Mouse (Mus musculus) T-helper 1 cell (primary cell): Measurements from ENCODE around the gene Fcho2.
"Not testable (repeated sequence)": the region's sequence is repeated elsewhere in the genome, so short reads cannot be mapped to it uniquely, and the experiment has no call there.

Source experiments
- in situ Hi-C: fragments of 300-600 bp; cut with MboI, MseI; formaldehyde crosslinking; loops from one replicate; pipeline ENCODE4 v1.15.1; 2025; ENCODE audit warnings: high pct_unique_total_duplicates

Fcho2 gene

DNA sequence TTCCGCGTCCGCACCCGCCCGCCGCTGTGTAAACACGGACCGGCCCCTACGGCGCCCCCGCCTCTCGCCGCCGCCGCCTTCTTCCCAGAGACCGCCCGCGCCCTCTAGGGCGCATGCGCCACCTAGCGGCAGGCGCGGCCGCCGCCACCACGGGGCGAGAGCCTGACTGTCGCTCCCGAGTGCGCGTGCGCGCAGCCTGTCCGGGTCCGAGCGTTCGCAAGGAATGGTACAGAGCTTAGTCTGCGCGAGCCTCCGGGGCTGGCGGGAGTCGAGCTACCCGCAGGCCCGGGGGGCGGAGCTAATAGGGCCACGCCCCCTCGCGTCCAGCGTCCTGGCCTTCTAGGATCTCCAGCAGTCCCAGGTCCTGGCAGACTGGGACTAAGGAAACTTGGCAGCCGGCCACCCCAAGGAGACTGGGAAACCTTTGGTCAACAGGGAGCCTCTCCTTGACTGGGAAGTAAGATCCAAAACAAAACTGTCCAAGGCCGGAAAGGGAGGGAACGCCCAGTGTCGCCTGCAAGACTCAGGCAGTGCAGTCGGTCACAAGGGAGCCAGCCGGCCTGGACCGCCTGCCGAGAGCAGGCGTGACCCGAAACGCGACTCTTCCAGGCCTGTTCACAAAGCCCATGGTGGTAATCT is at the start of gene Fcho2:
Gene Fcho2, minus strand, starts transcription at position 303 of the 639 bp plus-strand sequence.
- in situ Hi-C loops = no loop called here

- in situ Hi-C loops = loop anchor here (25.0 kb wide), 2 partner anchors 1232 to 1782 kb away; no protein-coding TSS in a partner anchor
Observed at GRCm38 (mm10) chr13:98855291-98855690, 40.0 kb upstream of the Fcho2 start.

DNA sequence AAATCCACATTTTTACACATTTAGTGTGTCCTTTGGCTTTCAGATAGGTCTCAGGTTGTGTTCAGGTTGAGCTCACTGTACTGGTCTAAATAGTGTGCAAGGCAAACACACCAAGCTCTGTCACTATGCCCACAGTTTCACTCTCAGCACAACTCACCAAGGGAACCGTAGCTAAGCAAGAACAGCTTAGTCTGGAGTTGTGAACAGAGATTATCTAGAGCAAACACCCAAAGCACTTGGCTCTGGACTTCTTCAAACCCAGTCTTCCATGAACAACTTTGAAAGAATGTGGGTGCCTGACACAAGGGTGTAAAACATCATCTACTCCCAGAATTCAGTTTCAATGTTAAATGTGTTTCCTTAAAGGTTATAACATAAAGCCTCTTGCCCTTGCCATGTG is 30.5 kb upstream of the Fcho2 start:
- in situ Hi-C loops = no loop called here

DNA sequence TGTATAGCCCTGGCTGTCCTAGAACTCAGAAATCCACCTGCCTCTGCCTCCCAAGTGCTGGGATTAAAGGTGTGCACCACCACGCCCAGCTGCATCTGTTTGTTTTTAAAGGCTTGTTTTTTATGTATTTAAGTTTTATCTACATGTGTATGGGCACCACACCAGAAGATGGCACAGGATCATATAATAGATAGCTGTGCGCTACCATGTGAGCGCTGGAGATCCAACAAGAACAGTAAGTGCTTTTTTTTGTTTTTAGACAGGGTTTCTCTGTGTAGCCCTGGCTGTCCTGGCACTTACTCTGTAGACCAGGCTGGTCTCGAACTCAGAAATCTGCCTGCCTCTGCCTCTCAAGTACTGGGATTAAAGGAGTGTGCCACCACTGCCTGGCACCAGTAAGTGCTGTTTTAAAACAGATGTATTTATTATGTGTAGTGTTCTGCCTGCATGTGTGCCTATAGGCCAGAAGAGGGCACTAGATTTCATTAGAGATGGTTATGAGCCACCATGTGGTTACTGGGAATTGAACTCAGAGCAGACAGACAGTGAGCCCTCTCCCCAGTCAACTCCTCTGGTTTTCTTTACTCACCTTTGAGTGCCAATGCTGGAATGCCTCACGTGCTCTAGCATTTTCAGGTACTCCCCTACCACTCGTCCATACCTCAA is 21.3 kb upstream of the Fcho2 start:
- in situ Hi-C loops = no loop called here

DNA sequence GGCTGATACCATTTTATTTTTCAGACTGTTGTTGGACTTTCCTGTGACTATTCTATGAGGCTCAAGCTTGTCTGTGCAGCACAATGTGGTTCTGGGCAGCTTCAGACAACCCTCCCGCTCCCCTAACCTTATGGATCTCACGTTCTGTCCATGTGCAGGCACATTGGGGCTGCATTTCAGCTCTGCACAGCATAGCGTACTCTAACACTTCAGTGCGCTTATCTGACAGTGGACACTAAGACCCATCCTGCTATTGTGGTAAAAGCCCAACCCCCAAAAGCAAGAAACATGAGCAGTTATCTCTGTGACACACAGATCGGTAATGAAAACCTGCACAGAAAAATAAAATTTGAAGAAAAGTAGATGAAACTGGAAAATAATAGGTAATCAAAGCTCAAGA is 20.5 kb upstream of the Fcho2 start:
- in situ Hi-C loops = no loop called here

- in situ Hi-C loops = no loop called here
Observed at GRCm38 (mm10) chr13:98834723-98835122, 19.5 kb upstream of the Fcho2 start.

GRCm38 (mm10) chr13:98834199-98834598 is 18.9 kb upstream of the Fcho2 start:
- in situ Hi-C loops = no loop called here

DNA sequence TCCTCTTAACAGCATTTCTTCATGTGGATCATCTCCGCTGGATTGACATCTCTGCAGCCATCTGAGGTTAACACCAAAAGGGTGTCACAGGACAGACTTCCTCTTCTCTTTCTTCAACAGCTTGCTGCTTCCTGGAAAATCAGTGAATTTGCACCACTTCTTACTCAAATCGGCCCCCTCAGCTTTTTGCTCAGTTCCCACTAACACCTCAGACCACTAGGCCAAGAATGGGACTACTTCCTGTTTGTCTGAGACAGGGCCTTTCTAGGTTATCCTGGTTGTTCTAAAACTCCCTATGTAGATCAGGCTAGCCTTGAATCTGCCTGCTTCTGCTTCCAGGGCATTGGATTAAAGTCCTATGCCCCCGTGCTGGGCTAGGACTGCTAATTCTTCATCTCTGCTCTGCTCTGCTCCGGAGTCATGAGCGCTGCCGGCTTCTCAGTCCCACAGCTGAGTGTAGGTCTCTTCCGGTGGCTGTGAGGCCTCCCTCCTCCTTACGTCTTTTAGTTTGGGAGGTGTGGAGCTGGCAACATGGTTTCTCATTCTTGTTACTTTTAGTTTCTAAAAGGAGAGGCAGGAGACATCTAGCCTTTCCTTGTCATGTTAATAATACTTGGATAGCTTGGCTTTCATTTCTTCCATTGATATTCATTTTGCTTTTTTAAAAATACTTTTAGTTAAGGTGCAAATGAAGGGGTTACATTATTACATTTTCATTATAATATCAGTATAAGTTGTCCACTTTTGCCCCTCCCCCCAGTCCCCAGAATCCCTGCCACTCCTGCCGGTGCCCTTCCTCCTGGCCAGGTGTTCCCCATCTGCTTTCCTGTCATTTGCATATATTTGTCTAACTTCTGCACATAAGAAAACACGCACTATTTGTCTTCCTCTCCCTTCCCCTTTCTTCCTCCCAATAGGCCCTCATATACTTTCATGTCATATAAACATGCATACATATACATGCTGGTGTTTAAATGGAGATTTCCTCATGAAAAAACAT is 17.5 kb upstream of the Fcho2 start:
- in situ Hi-C loops = no loop called here

GRCm38 (mm10) chr13:98829026-98829425 is 13.8 kb upstream of the Fcho2 start:
- in situ Hi-C loops = not testable (repeated sequence)

DNA sequence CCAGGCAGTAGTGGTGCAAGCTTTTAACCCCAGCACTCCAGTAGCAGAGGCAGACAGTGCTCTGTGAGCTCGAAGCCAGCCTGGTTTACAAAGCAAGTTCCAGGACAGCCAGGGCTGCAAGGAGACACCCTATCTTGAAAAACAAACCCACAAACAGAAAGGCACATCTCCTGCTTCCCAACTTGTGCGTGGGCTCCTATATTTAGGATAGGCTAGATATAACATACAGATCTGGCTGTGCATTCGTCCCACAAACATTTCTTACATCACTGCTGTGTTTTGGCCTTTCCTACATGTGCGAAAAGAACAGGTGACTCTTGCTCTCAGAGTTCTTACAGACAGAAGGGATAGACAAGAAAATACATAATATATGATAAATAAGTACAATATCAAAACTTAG is 10.3 kb upstream of the Fcho2 start:
- in situ Hi-C loops = no loop called here

DNA sequence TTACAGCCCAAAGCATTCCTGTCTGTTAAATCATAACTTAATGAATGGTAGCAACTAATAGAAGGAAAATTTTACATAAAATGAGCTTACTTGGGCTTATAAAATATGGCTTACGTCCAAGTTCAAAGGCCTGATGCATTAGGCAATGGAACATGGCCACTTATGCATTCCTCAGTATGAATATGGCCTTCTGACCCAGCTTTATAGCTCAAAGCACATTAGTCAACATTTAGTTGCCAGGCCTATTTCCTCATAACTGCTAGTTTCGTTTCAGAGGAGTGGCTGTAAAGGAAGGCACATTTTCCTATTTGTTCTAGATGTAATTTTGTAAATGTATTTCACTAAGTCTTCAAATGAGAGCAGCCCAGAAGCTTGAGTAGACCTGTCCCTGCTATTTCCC is 3.8 kb upstream of the Fcho2 start:
- in situ Hi-C loops = no loop called here

GRCm38 (mm10) chr13:98818205-98818604 is 3.0 kb upstream of the Fcho2 start:
- in situ Hi-C loops = no loop called here

DNA sequence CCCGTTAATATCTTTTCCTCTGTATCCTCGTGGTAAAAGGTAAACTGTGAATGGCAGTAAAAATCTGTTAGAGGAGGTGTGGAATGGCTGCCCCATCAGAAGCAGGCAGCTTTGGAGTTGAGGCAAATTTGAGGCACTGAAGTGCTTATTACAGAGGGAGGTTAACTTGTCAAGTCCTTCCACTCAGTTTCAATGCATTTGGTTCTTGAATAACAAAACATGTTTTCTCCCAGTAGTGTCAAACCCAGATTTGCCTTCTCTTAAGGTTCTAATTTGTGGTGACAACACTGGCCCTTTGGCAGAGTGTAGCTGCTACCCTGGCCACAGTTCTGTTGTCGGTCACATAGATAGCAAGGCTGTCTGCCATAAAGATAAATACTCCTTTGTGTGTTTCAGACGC is 2.5 kb upstream of the Fcho2 start:
- in situ Hi-C loops = no loop called here

- in situ Hi-C loops = not testable (repeated sequence)
Observed at GRCm38 (mm10) chr13:98816981-98817660, 1.9 kb upstream of the Fcho2 start.

- in situ Hi-C loops = no loop called here
Observed at GRCm38 (mm10) chr13:98816571-98816970, 1.3 kb upstream of the Fcho2 start.

GRCm38 (mm10) chr13:98814275-98815040 is 791 bp downstream of the Fcho2 start:
- in situ Hi-C loops = no loop called here

DNA sequence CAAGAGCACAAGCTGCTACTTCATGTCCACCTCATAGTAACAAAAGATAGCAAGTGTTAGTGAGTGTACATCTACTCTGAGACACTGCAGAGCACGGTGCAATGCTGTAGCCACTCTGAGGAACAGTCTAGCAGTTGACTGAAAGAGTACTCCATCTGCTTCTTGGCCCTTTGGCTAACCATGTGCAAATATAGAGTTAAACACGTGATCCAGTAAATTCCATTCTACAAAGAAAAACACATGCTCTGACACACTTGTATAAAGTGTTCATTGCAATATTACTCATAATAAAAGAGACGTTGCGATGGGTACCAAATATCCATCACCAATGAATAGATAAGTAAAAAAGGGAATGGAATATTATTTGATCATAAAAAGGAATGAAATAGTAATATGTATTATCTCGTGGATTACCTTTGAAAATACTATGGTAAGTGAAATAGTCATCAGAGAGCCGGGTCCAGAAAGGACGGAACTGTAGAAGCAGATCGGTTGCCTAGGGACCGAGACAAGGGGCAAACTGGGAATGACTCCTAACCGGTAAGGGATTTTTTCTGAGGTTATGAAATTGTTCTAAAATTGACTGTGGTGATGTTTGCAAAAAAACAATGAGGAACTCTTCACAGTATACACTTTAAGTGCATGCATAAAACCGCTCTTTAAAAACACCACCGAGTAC is 1.5 kb downstream of the Fcho2 start:
- in situ Hi-C loops = no loop called here

- in situ Hi-C loops = no loop called here
Observed at GRCm38 (mm10) chr13:98813167-98813566, 2.1 kb downstream of the Fcho2 start.

- in situ Hi-C loops = no loop called here
Observed at GRCm38 (mm10) chr13:98812285-98812684, 3.0 kb downstream of the Fcho2 start.

- in situ Hi-C loops = no loop called here
Observed at GRCm38 (mm10) chr13:98810143-98810542, 5.1 kb downstream of the Fcho2 start.
